In the genomic region with DNA sequence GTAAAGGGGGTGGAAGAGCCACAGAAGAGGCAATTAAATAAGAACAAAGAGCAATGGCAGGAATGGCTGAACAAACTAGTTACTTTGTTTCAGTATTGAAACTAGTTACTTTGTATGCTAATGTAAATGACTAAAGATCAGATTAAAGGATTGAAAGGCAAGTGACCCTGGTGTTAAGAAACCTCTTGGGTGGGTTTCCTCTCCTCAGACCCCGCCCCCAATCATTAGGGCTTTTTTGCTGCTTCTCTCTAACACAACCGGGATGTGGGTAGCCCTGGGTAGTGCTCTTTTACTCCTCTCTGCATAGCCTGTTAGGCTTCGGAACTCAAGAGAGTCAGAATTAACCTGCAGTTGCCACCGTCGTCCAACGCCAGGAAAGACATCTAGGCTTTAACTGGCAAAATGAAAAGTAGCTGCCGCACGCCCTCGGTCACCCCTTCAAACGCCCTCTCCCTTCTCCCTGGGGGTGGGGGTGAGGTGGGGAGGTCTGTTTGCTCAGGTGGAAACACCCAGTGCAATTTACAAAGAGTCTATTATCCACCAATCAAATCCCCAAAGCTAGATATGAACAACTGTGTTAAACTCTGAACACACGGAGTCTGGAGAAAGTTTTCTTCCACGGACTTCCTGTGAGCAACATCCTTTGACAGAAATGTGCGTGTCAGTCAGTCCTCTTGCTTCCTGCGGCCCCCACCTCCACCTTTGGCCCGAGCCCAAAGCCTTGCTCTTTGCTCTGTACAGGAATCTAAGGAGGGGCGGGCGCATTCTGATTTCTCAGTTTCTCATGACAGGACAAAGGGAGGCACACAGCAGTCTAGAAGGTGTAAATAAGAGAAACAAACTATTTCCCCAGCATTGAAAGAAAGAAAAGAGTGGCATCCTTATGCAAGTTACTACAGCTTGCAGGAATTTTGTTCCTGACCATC, we compare ENCODE assay signal across 8 mouse cellular contexts. TPM values are rescaled to one million over a fixed set of nuclear protein-coding genes. Genes with fewer than 3 reads are reported as not detected.
DNase-seq lines count a peak whose midpoint lies in the region; ATAC-seq lines count a peak whose summit lies in the region.

No protein-coding gene starts in this region.

- intact Hi-C loops in gastrocnemius, postnatal 36 days (cut with DNase I), result no loop called here

- ATAC-seq in intestine, embryonic 14.5 days (replicated peaks; ENCODE audit: low FRiP score, low TSS enrichment, low read depth), result 0 out of 2 replicates have a peak, but pooled peaks have one; percentile 50
- ATAC-seq in liver, embryonic 16.5 days (ENCODE audit: low read depth), result peak; percentile 63
- peak; percentile 62 for ATAC-seq in neural tube, embryonic 12.5 days (ENCODE audit: low FRiP score, low read depth)

- no peaks in the 10 kb centered on the region for H3K36me3 ChIP-seq in intestine, embryonic 14.5 days (ENCODE audit: control insufficient read depth, insufficient read depth, low read length)
- no peaks in the 10 kb centered on the region; the same call in 1 of the 2 replicates for H3K36me3 ChIP-seq in liver, embryonic 16.5 days (ENCODE audit: control insufficient read depth, insufficient read depth)
- H3K36me3 ChIP-seq in neural tube, embryonic 12.5 days, result no peaks in the 10 kb centered on the region

- H3K27me3 ChIP-seq in intestine, embryonic 14.5 days (replicated peaks; ENCODE audit: control insufficient read depth, insufficient read depth, low read length), result no peaks in the 10 kb centered on the region
- no peaks in the 10 kb centered on the region for H3K27me3 ChIP-seq in liver, embryonic 16.5 days (ENCODE audit: control insufficient read depth, insufficient read depth, low read depth, low read length)
- H3K27me3 ChIP-seq in neural tube, embryonic 12.5 days (replicated peaks), result no peaks in the 10 kb centered on the region

- H3K4me3 ChIP-seq in intestine, embryonic 14.5 days (ENCODE audit: low read depth, low read length), result peak overlapping the region; percentile 56
- H3K4me3 ChIP-seq in liver, embryonic 16.5 days (ENCODE audit: low read depth, low read length), result peak overlapping the region; percentile 68
- peak overlapping the region; percentile 46 for H3K4me3 ChIP-seq in neural tube, embryonic 12.5 days

- H3K27ac ChIP-seq in intestine, embryonic 14.5 days (ENCODE audit: low read depth), result peak overlapping the region; percentile 4; the same call in 1 of the 2 replicates
- peak overlapping the region; percentile 46; the same call in 1 of the 2 replicates for H3K27ac ChIP-seq in liver, embryonic 16.5 days (ENCODE audit: low read length)
- no peak overlapping the region for H3K27ac ChIP-seq in neural tube, embryonic 12.5 days

- peaks cover 3% of the 10 kb centered on the region; the same call in 1 of the 2 replicates for H3K4me1 ChIP-seq in intestine, embryonic 14.5 days (replicated peaks; ENCODE audit: control insufficient read depth, insufficient read depth, low read length)
- H3K4me1 ChIP-seq in liver, embryonic 16.5 days (ENCODE audit: control insufficient read depth, low read depth, low read length), result peaks cover 6% of the 10 kb centered on the region; the same call in 1 of the 2 replicates
- H3K4me1 ChIP-seq in neural tube, embryonic 12.5 days, result peaks cover 19% of the 10 kb centered on the region

- DNase-seq in spleen, adult 18-20 months, result peak; percentile 29 to 57
- DNase-seq in spleen, adult 12 weeks (ENCODE audit: low spot score), result no peak
- peak; percentile 16 to 49 for DNase-seq in cerebellum, postnatal 25 days
- peak; percentile 23 to 31 for DNase-seq in gastrocnemius, postnatal 36 days
- DNase-seq in intestine, embryonic 14.5 days (ENCODE audit: low spot score), result peak; percentile 71
- peak; percentile 70 for DNase-seq in thymus, postnatal 4 days

- H3K4me2 ChIP-seq in intestine, embryonic 14.5 days (ENCODE audit: low read length), result peak overlapping the region; percentile 55
- peak overlapping the region; percentile 72 for H3K4me2 ChIP-seq in liver, embryonic 16.5 days (ENCODE audit: low read depth, low read length)
- peak overlapping the region; percentile 83 for H3K4me2 ChIP-seq in neural tube, embryonic 12.5 days (replicated peaks)

- 3% methylated on average over 17 of the region's 17 CpGs for WGBS in intestine, embryonic 14.5 days
- 1% methylated on average over 17 of the region's 17 CpGs for WGBS in liver, embryonic 16.5 days (ENCODE audit: insufficient replicate concordance)
- WGBS in neural tube, embryonic 12.5 days, result 3% methylated on average over 17 of the region's 17 CpGs

- peak overlapping the region; percentile 20 for H3K9ac ChIP-seq in intestine, embryonic 14.5 days (ENCODE audit: low read length)
- peak overlapping the region; percentile 48 for H3K9ac ChIP-seq in liver, embryonic 16.5 days (ENCODE audit: low read depth, low read length)
- H3K9ac ChIP-seq in neural tube, embryonic 12.5 days, result no peak overlapping the region

- no peaks in the 10 kb centered on the region for H3K9me3 ChIP-seq in intestine, embryonic 14.5 days (ENCODE audit: control insufficient read depth, low read length)
- H3K9me3 ChIP-seq in liver, embryonic 16.5 days (replicated peaks; ENCODE audit: control insufficient read depth, low read length), result no peaks in the 10 kb centered on the region
- no peaks in the 10 kb centered on the region for H3K9me3 ChIP-seq in neural tube, embryonic 12.5 days

RNA-seq across cellular contexts. Expression of gene Ddx58, which starts 0.9 kb away (rescaled TPM):
- 1 to 10 TPM; 2.1 to 3.0 TPM for total RNA-seq in gastrocnemius, postnatal 36 days (2021)
- polyA plus RNA-seq in intestine, embryonic 14.5 days (2014; fragmentation: Nextera tagmentation; extraction: Ambion mirVana), result 6.4 and 8.2 TPM in 2 replicates
- 5.7 and 6.0 TPM in 2 replicates for polyA plus RNA-seq in liver, embryonic 16.5 days (2015; fragmentation: Nextera tagmentation; extraction: Ambion mirVana)
- 3.3 and 4.3 TPM in 2 replicates for polyA plus RNA-seq in neural tube, embryonic 12.5 days (2016; fragmentation: Nextera tagmentation; extraction: Ambion mirVana)

RNA-seq across cellular contexts. Expression of gene Smim27, which starts 30.6 kb away (rescaled TPM):
- 10 to 100 TPM; 38.1 to 44.5 TPM for total RNA-seq in gastrocnemius, postnatal 36 days (2021)
- polyA plus RNA-seq in intestine, embryonic 14.5 days (2014; fragmentation: Nextera tagmentation; extraction: Ambion mirVana), result 36.1 and 43.5 TPM in 2 replicates
- 13.7 and 17.4 TPM in 2 replicates for polyA plus RNA-seq in liver, embryonic 16.5 days (2015; fragmentation: Nextera tagmentation; extraction: Ambion mirVana)
- polyA plus RNA-seq in neural tube, embryonic 12.5 days (2016; fragmentation: Nextera tagmentation; extraction: Ambion mirVana), result 23.0 and 24.0 TPM in 2 replicates

RNA-seq across cellular contexts. Expression of gene Topors, which starts 30.9 kb away (rescaled TPM):
- total RNA-seq in gastrocnemius, postnatal 36 days (2021), result 1 to 10 TPM; 6.6 to 9.3 TPM
- 40.6 and 43.3 TPM in 2 replicates for polyA plus RNA-seq in intestine, embryonic 14.5 days (2014; fragmentation: Nextera tagmentation; extraction: Ambion mirVana)
- 11.2 and 12.0 TPM in 2 replicates for polyA plus RNA-seq in liver, embryonic 16.5 days (2015; fragmentation: Nextera tagmentation; extraction: Ambion mirVana)
- polyA plus RNA-seq in neural tube, embryonic 12.5 days (2016; fragmentation: Nextera tagmentation; extraction: Ambion mirVana), result 43.2 and 43.4 TPM in 2 replicates

RNA-seq across cellular contexts. Expression of gene Ndufb6, which starts 40.5 kb away (rescaled TPM):
- total RNA-seq in gastrocnemius, postnatal 36 days (2021), result 100 to 1,000 TPM; 253 to 256 TPM
- polyA plus RNA-seq in intestine, embryonic 14.5 days (2014; fragmentation: Nextera tagmentation; extraction: Ambion mirVana), result 326 and 341 TPM in 2 replicates
- polyA plus RNA-seq in liver, embryonic 16.5 days (2015; fragmentation: Nextera tagmentation; extraction: Ambion mirVana), result 142 and 153 TPM in 2 replicates
- polyA plus RNA-seq in neural tube, embryonic 12.5 days (2016; fragmentation: Nextera tagmentation; extraction: Ambion mirVana), result 287 and 291 TPM in 2 replicates
